Mouse (Mus musculus) limb, embryonic 11.5 days (tissue): ENCODE measurements at regions not wholly inside any gene's neighbourhood (a gene's known extent, or its start where the extent isn't known, plus 50 kb on each side); places are given as distances from the start of the nearest gene placed in this dataset.

Source experiments
- ATAC-seq: fragments of 200-750 bp; cut with Nextera tagmentation; 2 replicates; pipeline ENCODE4 v1.8.0; 2017; ENCODE audit warnings: low read depth; ENCODE audit not compliant: insufficient number of reproducible peaks, low FRiP score, low TSS enrichment
- DNase-seq: peaks from one replicate; pipeline ENCODE4 v3.0.0-alpha.2; 2015; ENCODE audit warnings: low spot score
- H3K27ac ChIP-seq: fragments of 300-500 bp; sonication (generic); replicated peaks from 2 replicates; pipeline ENCODE4 v1.5.1; 2014; ENCODE audit warnings: low read depth, mild to moderate bottlenecking, low read length
- H3K27me3 ChIP-seq: fragments of 300-500 bp; sonication (generic); 2 replicates; pipeline ENCODE4 v1.6.1; 2014; ENCODE audit warnings: mild to moderate bottlenecking, low read length, mixed read lengths; ENCODE audit not compliant: control insufficient read depth, insufficient read depth
- H3K36me3 ChIP-seq: fragments of 300-500 bp; sonication (generic); 2 replicates; pipeline ENCODE4 v1.6.1; 2014; ENCODE audit warnings: mild to moderate bottlenecking, low read length, moderate library complexity, mixed read lengths; ENCODE audit not compliant: control insufficient read depth, insufficient read depth
- H3K4me1 ChIP-seq: fragments of 300-500 bp; sonication (generic); 2 replicates; pipeline ENCODE4 v1.6.1; 2014; ENCODE audit warnings: low read length, mixed read lengths; ENCODE audit not compliant: control insufficient read depth, insufficient read depth
- H3K4me2 ChIP-seq: fragments of 300-500 bp; sonication (generic); 2 replicates; pipeline ENCODE4 v1.6.1; 2014; ENCODE audit warnings: low read depth, mild to moderate bottlenecking, moderate library complexity; ENCODE audit not compliant: severe bottlenecking
- H3K4me3 ChIP-seq: fragments of 300-500 bp; sonication (generic); 2 replicates; pipeline ENCODE4 v1.5.1; 2014; ENCODE audit warnings: low read depth, low read length
- H3K9ac ChIP-seq: fragments of 300-500 bp; sonication (generic); 2 replicates; pipeline ENCODE4 v1.6.1; 2014; ENCODE audit warnings: mild to moderate bottlenecking, low read length
- H3K9me3 ChIP-seq: fragments of 300-500 bp; sonication (generic); 2 replicates; pipeline ENCODE4 v1.6.1; 2016; ENCODE audit warnings: low read length; ENCODE audit not compliant: control insufficient read depth
- WGBS: fragments of 180-500 bp; shearing (Covaris S2); extraction: QIAGEN DNeasy Blood & Tissue Kit; methylation state at CpG from one replicate; pipeline ENCODE4 v1.1.7; 2014; 5-methylcytosine and 5-hydroxymethylcytosine counted together

DNA sequence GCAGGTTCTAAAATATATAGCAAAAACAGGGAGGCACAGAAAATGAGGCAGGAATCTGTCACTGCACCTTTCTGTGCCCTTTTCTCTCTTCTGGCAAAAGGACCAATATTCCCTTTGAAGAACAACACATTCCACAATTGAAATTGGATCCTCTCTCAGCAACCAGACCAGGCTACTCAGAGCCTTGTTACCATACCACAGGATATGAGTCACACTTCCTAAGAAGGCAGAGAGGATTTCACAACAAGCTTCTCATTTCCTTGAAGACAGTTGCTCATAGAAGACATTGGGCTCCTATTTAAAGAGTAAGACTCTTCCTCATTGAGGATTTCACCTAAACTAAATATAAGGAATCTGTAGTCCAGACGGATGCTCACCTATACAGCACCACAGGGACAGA is 292.8 kb downstream of the Mat2b start:
- H3K27ac ChIP-seq: no peak overlapping the region
- H3K9me3 ChIP-seq: no peaks in the 10 kb centered on the region
- H3K4me2 ChIP-seq: no peak overlapping the region
- H3K9ac ChIP-seq: no peak overlapping the region
- no peaks in the 10 kb centered on the region for H3K4me1 ChIP-seq
- H3K36me3 ChIP-seq: no peaks in the 10 kb centered on the region
- H3K4me3 ChIP-seq: no peak overlapping the region
- ATAC-seq: no peak
- 77% methylated on average over 1 of the region's 1 CpGs for WGBS
- H3K27me3 ChIP-seq: no peaks in the 10 kb centered on the region
- no peak for DNase-seq

DNA sequence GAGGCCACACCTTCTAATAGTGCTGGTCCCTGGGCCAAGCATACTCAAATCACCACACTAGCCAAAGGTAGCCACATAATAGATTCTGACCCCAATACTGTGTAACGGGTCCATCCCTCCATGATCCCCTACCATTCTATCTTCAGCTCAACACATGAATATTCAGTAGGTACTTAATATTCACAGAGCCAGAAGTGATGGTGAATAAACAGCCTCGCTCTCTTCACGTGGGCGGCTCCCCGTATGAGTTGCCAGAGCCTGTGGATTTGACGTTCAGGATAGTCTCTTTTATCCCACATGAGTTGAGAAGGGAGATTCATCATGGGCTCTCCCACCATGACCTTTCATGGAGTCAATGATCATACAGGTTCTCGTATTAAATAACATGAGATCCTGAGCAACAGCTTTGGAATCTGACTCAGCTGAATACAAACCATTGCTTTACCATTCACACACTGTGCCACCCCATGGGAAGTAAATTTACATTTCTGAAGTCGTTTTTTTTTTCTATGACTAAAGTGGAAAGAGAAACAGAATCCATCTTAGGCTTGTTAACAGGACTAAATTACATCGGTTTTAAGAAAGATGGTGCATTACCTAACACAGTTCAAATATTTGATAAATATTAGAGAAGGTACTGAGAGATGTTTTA is 297.4 kb downstream of the Mat2b start:
- 87% methylated on average over 9 of the region's 9 CpGs for WGBS
- no peak overlapping the region for H3K4me3 ChIP-seq
- H3K9ac ChIP-seq: no peak overlapping the region
- no peaks in the 10 kb centered on the region for H3K27me3 ChIP-seq
- peaks cover 7% of the 10 kb centered on the region; the same call in 1 of the 2 replicates for H3K4me1 ChIP-seq
- H3K27ac ChIP-seq: no peak overlapping the region
- ATAC-seq (no peak), DNase-seq (no peak)
- H3K36me3 ChIP-seq: no peaks in the 10 kb centered on the region
- no peak overlapping the region for H3K4me2 ChIP-seq
- H3K9me3 ChIP-seq: no peaks in the 10 kb centered on the region

DNA sequence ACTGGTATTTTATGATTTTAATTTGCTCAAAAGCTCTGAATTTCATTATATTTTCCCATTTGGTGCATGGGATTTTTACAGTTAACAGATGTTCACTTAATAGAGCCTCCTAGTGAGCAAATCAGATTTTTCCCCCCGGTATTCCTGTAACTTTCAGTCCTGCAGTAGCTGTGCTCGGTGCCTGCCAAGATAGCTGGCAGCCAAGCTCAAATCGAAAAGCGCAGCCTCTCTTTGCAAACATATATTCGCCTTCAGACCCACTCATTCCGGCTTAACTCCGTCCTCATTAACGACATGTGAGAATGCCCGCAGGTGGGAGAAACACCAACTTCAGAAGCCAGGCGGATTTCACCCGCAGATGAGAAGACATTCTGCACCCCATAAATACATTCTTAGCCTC is 299.7 kb downstream of the Mat2b start:
- H3K4me3 ChIP-seq: no peak overlapping the region
- WGBS: 25% methylated on average over 11 of the region's 11 CpGs
- H3K4me2 ChIP-seq: peak overlapping the region; percentile 19; the same call in 1 of the 2 replicates
- DNase-seq (peak; percentile 50), ATAC-seq (peak; percentile 42)
- no peaks in the 10 kb centered on the region for H3K36me3 ChIP-seq
- peak overlapping the region; percentile 88 for H3K27ac ChIP-seq
- no peaks in the 10 kb centered on the region for H3K27me3 ChIP-seq
- H3K4me1 ChIP-seq: peaks cover 7% of the 10 kb centered on the region; the same call in 1 of the 2 replicates
- H3K9me3 ChIP-seq: no peaks in the 10 kb centered on the region
- no peak overlapping the region for H3K9ac ChIP-seq

DNA sequence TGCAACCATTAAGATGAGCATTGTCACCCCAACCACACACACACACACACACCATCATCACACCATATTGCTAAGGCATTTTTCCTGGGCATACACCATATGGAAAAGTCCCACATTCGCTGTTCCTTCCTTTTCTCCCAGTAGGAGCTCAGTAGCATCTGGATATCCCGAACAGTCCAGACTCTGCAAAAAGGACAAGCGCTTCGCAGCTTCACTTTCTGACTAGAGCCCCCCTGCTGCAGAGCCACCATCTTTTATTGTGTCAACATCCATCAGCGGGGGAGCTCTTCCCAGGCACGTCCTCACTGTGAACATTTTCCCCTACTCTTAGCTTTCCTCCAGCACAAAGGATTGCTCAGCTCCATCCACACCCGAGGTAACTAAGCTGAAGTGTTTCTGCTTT is 300.1 kb downstream of the Mat2b start:
- WGBS: 29% methylated on average over 7 of the region's 7 CpGs
- no peak overlapping the region for H3K9ac ChIP-seq
- peak; percentile 44 for DNase-seq
- H3K4me1 ChIP-seq: peaks cover 7% of the 10 kb centered on the region; the same call in 1 of the 2 replicates
- no peak overlapping the region for H3K4me3 ChIP-seq
- H3K9me3 ChIP-seq: no peaks in the 10 kb centered on the region
- H3K27ac ChIP-seq: peak overlapping the region; percentile 88
- H3K27me3 ChIP-seq: no peaks in the 10 kb centered on the region
- peak; percentile 66 for ATAC-seq
- no peaks in the 10 kb centered on the region for H3K36me3 ChIP-seq
- H3K4me2 ChIP-seq: peak overlapping the region; percentile 19; the same call in 1 of the 2 replicates

DNA sequence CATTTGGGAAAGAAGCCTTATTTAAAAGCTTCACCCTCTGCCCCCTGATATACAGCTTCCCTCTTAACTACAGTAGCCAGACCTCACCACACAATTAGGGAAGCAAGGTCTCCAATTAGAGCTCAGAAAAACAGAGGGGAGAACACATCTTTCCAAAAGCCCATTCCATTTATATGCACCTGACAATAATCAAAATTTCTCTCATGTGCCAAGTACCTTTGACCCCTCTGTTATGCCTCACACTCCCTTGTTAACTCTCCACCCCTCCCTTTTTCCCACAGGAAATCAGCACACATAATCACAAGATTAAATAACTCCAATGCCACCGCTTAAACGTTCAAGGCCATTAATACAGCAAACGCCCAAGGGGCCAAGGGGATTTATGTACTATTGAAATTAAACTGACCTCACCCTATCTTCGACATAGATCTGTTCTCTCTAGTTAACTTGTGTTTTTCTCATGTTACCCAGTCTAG is 300.7 kb downstream of the Mat2b start:
- Histone ChIP-seq H3K27me3 (no peaks in the 10 kb centered on the region), H3K27ac (no peak overlapping the region), H3K4me3 (no peak overlapping the region), H3K4me1 (peaks cover 7% of the 10 kb centered on the region; the same call in 1 of the 2 replicates), H3K9ac (no peak overlapping the region), H3K36me3 (no peaks in the 10 kb centered on the region), H3K9me3 (no peaks in the 10 kb centered on the region), H3K4me2 (no peak overlapping the region; the same call in 1 of the 2 replicates)
- peak; percentile 70 for ATAC-seq
- DNase-seq: peak; percentile 27
- WGBS: 19% methylated on average over 4 of the region's 4 CpGs

DNA sequence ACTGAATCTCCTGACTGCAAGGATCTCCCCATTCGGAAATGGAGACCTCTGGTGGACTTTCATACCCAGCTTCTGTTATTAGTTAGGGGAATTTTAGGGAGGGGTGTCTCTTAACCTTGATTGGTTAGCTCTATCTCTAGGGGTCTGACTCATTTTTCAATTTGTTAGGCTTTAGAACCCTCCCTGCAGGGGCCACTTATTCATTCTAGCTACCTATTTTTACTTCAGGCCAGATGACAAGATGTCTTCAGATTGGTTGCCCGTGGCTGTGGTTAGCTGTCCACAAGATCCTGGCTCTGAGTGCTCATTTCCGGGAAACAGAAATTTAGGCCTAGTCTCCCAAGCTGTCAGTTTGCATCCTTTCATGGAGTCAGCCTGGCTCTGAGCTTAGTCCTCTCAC is 314.3 kb downstream of the Mat2b start:
- WGBS: 85% methylated on average over 3 of the region's 3 CpGs
- no peak for DNase-seq

DNA sequence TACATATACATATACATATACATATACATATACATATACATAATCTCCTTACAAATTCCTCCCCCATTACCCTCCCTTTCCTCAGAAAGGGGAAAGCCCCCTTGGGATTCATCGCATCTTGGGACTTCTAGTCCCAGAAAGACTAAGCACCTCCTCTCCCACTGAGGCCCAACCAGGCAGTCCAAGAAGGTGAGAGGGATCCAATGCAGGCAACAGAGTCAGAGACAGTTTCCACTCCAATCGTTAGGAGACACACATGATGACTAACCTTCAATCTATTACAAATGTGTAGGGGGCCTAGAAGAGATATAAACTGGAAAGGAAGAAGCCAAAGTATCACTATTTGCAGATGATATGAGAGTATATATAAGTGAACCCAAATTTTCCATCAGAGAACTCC is 323.3 kb downstream of the Mat2b start:
- DNase-seq: no peak
- no peaks in the 10 kb centered on the region for H3K4me1 ChIP-seq
- no peaks in the 10 kb centered on the region for H3K36me3 ChIP-seq
- no peak overlapping the region for H3K4me2 ChIP-seq
- no peak for ATAC-seq
- WGBS: 86% methylated on average over 2 of the region's 2 CpGs
- no peak overlapping the region for H3K9ac ChIP-seq
- H3K27ac ChIP-seq: no peak overlapping the region
- no peaks in the 10 kb centered on the region for H3K9me3 ChIP-seq
- no peak overlapping the region for H3K4me3 ChIP-seq
- H3K27me3 ChIP-seq: no peaks in the 10 kb centered on the region

More for the DNA sequence above, 314.3 kb downstream of the Mat2b start:
- Histone ChIP-seq H3K9ac (no peak overlapping the region), H3K27ac (no peak overlapping the region), H3K9me3 (no peaks in the 10 kb centered on the region), H3K27me3 (no peaks in the 10 kb centered on the region), H3K4me1 (no peaks in the 10 kb centered on the region), H3K4me3 (no peak overlapping the region), H3K36me3 (no peaks in the 10 kb centered on the region), H3K4me2 (no peak overlapping the region)
- no peak for ATAC-seq

DNA sequence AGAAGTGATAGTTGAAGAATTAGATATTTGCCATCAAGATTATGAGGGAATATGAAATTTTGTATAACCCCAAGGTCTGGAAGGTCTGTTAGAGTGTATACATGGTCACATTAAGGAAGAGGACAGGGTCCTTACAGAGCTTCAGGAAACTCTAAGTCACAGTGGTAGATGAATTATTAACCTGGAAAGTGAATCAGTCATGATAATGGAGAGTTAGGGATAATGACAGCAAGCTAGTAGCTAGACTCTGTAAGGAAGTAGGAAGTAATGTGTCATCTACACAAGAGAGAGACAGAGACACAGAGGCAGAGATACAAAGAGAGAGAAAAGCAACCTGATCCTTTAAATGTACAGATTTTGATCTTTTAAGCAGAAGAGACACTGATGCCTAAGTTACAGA is 328.4 kb downstream of the Mat2b start:
- Histone ChIP-seq H3K9ac (no peak overlapping the region), H3K4me3 (no peak overlapping the region), H3K4me2 (no peak overlapping the region), H3K36me3 (no peaks in the 10 kb centered on the region), H3K9me3 (no peaks in the 10 kb centered on the region), H3K4me1 (no peaks in the 10 kb centered on the region), H3K27ac (no peak overlapping the region), H3K27me3 (no peaks in the 10 kb centered on the region)
- DNase-seq: no peak
- ATAC-seq: no peak
